Mouse (Mus musculus): ENCODE data around the gene Cped1. TPM values are rescaled to one million over a fixed set of nuclear protein-coding genes. Genes with fewer than 3 reads are reported as not detected.
A peak's percentile ranks its signal among the peaks of the same experiment; 100 is the strongest.
"Not testable (repeated sequence)": the region's sequence is repeated elsewhere in the genome, so short reads cannot be mapped to it uniquely, and the experiment has no call there.

Gene Cped1
- polyA plus RNA-seq, 1 experiment from 2014 or later: 4.3 TPM

DNA sequence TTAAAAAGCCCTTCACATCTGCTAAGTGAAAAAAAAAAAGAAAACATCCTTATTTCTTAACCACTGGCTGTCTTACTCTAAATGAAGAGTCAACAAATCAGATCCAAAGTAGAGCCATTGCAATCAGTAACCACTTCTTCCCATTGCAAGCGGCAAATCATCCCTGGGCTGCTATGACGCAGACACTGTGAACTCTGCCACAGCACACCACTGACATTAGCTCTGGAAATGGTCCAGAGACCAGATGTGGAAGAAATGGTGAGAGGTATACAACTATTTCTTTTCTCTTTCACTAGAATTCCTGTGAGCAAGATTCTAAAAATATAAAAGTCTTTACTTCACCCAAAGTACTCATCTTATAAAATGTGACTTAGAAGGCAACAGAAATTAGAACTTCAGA, 261.0 kb downstream of the Cped1 start:
- Histone ChIP-seq H3K9ac (ENCODE audit: low read length) (no peak overlapping the region), H3K4me2 (ENCODE audit: low read length) (no peak overlapping the region), H3K4me3 (ENCODE audit: low read depth, low read length) (no peak overlapping the region), H3K27me3 (replicated peaks; ENCODE audit: control insufficient read depth, insufficient read depth, low read length) (no peaks in the 10 kb centered on the region), H3K36me3 (ENCODE audit: control insufficient read depth, insufficient read depth, low read length) (no peaks in the 10 kb centered on the region), H3K4me1 (ENCODE audit: control insufficient read depth, insufficient read depth, low read length) (no peaks in the 10 kb centered on the region), H3K9me3 (replicated peaks; ENCODE audit: control insufficient read depth, low read length) (no peaks in the 10 kb centered on the region), H3K27ac (ENCODE audit: low read depth, low read length) (no peak overlapping the region)
- DNase-seq (ENCODE audit: low spot score) (no peak), ATAC-seq (no peak)
- 95% methylated on average over 2 of the region's 2 CpGs for WGBS

GRCm38 (mm10) chr6:22258784-22259183, 273.1 kb downstream of the Cped1 start:
- Histone ChIP-seq H3K27me3 (replicated peaks; ENCODE audit: control insufficient read depth, insufficient read depth, low read length) (no peaks in the 10 kb centered on the region), H3K9me3 (replicated peaks; ENCODE audit: control insufficient read depth, low read length) (no peaks in the 10 kb centered on the region), H3K27ac (ENCODE audit: low read depth, low read length) (no peak overlapping the region), H3K36me3 (ENCODE audit: control insufficient read depth, insufficient read depth, low read length) (no peaks in the 10 kb centered on the region), H3K4me2 (ENCODE audit: low read length) (no peak overlapping the region), H3K4me3 (ENCODE audit: low read depth, low read length) (no peak overlapping the region), H3K9ac (ENCODE audit: low read length) (no peak overlapping the region), H3K4me1 (ENCODE audit: control insufficient read depth, insufficient read depth, low read length) (no peaks in the 10 kb centered on the region)
- ATAC-seq: no peak
- DNase-seq (ENCODE audit: low spot score): no peak
- WGBS: 83% methylated on average over 4 of the region's 4 CpGs

DNA sequence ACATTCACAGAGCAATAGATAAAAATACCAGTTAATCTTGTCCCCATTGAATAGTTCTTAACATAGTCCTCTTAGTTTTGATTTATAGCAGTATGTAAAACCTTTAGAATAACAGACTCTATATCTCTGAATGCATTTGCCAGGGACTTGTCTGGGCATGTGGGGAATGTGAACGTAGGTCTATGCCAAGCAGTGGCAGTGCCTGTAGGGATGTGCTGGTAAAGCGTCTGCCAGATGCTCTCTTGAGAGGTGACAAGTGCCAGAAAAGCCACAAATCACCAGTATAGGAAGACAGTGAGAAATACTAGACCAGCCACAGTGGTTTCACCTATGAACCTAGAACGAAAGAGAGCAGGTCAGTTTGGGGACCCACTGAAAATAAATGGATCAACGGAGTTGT, 276.8 kb downstream of the Cped1 start:
- Histone ChIP-seq H3K36me3 (ENCODE audit: control insufficient read depth, insufficient read depth, low read length) (no peaks in the 10 kb centered on the region), H3K4me1 (ENCODE audit: control insufficient read depth, insufficient read depth, low read length) (no peaks in the 10 kb centered on the region), H3K9ac (ENCODE audit: low read length) (no peak overlapping the region), H3K27ac (ENCODE audit: low read depth, low read length) (no peak overlapping the region), H3K27me3 (replicated peaks; ENCODE audit: control insufficient read depth, insufficient read depth, low read length) (no peaks in the 10 kb centered on the region), H3K4me3 (ENCODE audit: low read depth, low read length) (no peak overlapping the region), H3K9me3 (replicated peaks; ENCODE audit: control insufficient read depth, low read length) (no peaks in the 10 kb centered on the region), H3K4me2 (ENCODE audit: low read length) (no peak overlapping the region)
- ATAC-seq: no peak
- peak; percentile 33 for DNase-seq (ENCODE audit: low spot score)
- 72% methylated on average over 4 of the region's 4 CpGs for WGBS

- WGBS: 89% methylated on average over 8 of the region's 8 CpGs
- H3K9ac ChIP-seq (ENCODE audit: low read length): not testable (repeated sequence)
Observed at GRCm38 (mm10) chr6:22264094-22264493, 278.4 kb downstream of the Cped1 start.

DNA sequence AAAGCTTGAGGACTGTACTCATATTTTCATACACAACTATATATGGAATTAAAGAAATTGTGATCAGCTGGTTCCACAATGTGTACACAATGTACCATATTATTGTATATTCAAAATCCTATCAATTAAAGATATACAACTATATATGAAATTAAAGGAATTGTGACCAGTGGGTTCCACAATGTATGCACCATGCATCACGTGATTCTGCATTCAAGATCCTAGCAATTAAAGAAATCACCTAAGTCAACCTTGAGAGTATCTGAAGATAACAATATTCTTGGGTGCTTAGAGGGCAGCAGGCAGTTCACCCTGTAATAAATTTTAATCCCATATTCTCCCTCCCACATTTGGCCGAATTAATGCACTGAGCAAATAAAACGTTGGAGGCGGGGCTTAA, 280.3 kb downstream of the Cped1 start:
- Histone ChIP-seq H3K27ac (ENCODE audit: low read depth, low read length) (no peak overlapping the region), H3K27me3 (replicated peaks; ENCODE audit: control insufficient read depth, insufficient read depth, low read length) (no peaks in the 10 kb centered on the region), H3K9ac (ENCODE audit: low read length) (no peak overlapping the region), H3K4me1 (ENCODE audit: control insufficient read depth, insufficient read depth, low read length) (no peaks in the 10 kb centered on the region), H3K36me3 (ENCODE audit: control insufficient read depth, insufficient read depth, low read length) (no peaks in the 10 kb centered on the region), H3K9me3 (replicated peaks; ENCODE audit: control insufficient read depth, low read length) (no peaks in the 10 kb centered on the region), H3K4me3 (ENCODE audit: low read depth, low read length) (no peak overlapping the region), H3K4me2 (ENCODE audit: low read length) (no peak overlapping the region)
- WGBS: 88% methylated on average over 4 of the region's 4 CpGs
- ATAC-seq: no peak
- no peak for DNase-seq (ENCODE audit: low spot score)

More at GRCm38 (mm10) chr6:22264094-22264493, 278.4 kb downstream of the Cped1 start:
- DNase-seq (ENCODE audit: low spot score); H3K9me3 ChIP-seq (replicated peaks; ENCODE audit: control insufficient read depth, low read length); H3K27me3 ChIP-seq (replicated peaks; ENCODE audit: control insufficient read depth, insufficient read depth, low read length); ATAC-seq; H3K4me2 ChIP-seq (ENCODE audit: low read length); H3K4me3 ChIP-seq (ENCODE audit: low read depth, low read length); H3K4me1 ChIP-seq (ENCODE audit: control insufficient read depth, insufficient read depth, low read length); H3K36me3 ChIP-seq (ENCODE audit: control insufficient read depth, insufficient read depth, low read length); H3K27ac ChIP-seq (ENCODE audit: low read depth, low read length): not testable (repeated sequence)

DNA sequence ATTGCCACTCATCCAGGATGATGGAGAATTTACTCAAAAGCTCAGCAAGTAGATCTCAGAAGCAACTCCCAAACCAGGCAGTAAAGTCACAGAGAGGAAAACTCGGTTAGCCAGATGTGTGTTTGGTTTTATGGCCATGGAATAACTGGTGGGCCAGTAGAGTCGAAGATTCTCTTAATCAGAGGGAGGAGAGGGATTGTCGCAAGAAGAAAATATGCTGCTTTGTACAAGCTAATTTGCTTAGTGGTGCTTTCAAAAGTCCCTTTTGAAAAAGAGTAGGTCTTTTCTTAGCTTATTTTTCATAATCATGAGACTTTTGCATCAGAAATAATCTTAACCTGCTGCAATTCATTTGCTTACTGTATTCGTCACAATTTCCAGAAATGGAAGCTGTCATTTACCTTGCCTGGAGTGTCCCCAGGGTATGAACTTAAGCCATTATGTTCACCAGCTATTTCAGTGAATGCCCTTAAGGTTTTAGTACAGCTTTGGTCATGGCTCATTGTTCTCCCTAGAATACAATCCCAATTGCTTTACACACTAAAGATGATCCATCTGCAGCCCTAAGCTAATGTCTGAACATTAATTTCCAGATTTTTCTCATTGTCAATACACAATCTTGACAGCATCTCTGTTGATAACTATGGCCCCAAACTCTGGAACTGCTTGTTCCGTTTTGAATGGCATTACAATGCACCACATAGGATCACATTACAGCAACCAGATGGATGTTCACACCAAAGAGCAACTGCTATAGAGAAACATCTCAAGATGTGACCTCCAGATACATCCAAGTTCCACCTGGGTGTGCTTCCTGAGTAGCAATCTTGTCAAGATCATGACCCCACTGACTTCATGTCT, 282.3 kb downstream of the Cped1 start:
- no peak overlapping the region for H3K9ac ChIP-seq (ENCODE audit: low read length)
- no peaks in the 10 kb centered on the region for H3K9me3 ChIP-seq (replicated peaks; ENCODE audit: control insufficient read depth, low read length)
- H3K36me3 ChIP-seq (ENCODE audit: control insufficient read depth, insufficient read depth, low read length): no peaks in the 10 kb centered on the region
- H3K27ac ChIP-seq (ENCODE audit: low read depth, low read length): no peak overlapping the region
- no peak for ATAC-seq
- H3K4me1 ChIP-seq (ENCODE audit: control insufficient read depth, insufficient read depth, low read length): no peaks in the 10 kb centered on the region
- no peak for DNase-seq (ENCODE audit: low spot score)
- 80% methylated on average over 5 of the region's 5 CpGs for WGBS
- no peaks in the 10 kb centered on the region for H3K27me3 ChIP-seq (replicated peaks; ENCODE audit: control insufficient read depth, insufficient read depth, low read length)
- H3K4me3 ChIP-seq (ENCODE audit: low read depth, low read length): no peak overlapping the region
- H3K4me2 ChIP-seq (ENCODE audit: low read length): no peak overlapping the region

DNA sequence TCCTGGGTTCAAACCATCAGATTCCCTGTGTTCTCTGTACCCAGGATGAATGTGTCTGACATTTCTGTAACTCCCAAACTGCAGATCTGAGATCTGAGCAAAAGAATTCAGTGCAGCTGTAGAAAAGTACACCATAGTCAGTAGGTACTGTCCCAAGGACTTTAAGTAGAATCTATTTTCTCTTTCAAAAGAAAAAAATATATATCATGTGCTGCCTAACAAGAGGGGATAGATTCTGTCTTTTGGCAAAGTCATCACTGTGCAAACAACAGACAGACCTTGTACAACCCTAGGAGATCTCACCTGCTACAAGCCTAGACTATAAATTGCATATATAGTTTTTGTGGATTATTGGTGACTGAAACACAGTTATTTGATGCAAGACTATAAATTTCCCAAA, 283.0 kb downstream of the Cped1 start:
- Histone ChIP-seq H3K4me1 (ENCODE audit: control insufficient read depth, insufficient read depth, low read length) (no peaks in the 10 kb centered on the region), H3K27me3 (replicated peaks; ENCODE audit: control insufficient read depth, insufficient read depth, low read length) (no peaks in the 10 kb centered on the region), H3K9me3 (replicated peaks; ENCODE audit: control insufficient read depth, low read length) (no peaks in the 10 kb centered on the region), H3K4me3 (ENCODE audit: low read depth, low read length) (no peak overlapping the region), H3K36me3 (ENCODE audit: control insufficient read depth, insufficient read depth, low read length) (no peaks in the 10 kb centered on the region), H3K9ac (ENCODE audit: low read length) (no peak overlapping the region), H3K27ac (ENCODE audit: low read depth, low read length) (no peak overlapping the region), H3K4me2 (ENCODE audit: low read length) (no peak overlapping the region)
- DNase-seq (ENCODE audit: low spot score) (no peak), ATAC-seq (no peak)

- Histone ChIP-seq H3K9ac (ENCODE audit: low read length) (no peak overlapping the region), H3K4me1 (ENCODE audit: control insufficient read depth, insufficient read depth, low read length) (no peaks in the 10 kb centered on the region), H3K4me3 (ENCODE audit: low read depth, low read length) (no peak overlapping the region), H3K27ac (ENCODE audit: low read depth, low read length) (no peak overlapping the region), H3K9me3 (replicated peaks; ENCODE audit: control insufficient read depth, low read length) (no peaks in the 10 kb centered on the region), H3K36me3 (ENCODE audit: control insufficient read depth, insufficient read depth, low read length) (no peaks in the 10 kb centered on the region), H3K27me3 (replicated peaks; ENCODE audit: control insufficient read depth, insufficient read depth, low read length) (no peaks in the 10 kb centered on the region), H3K4me2 (ENCODE audit: low read length) (no peak overlapping the region)
- DNase-seq (ENCODE audit: low spot score): no peak
- no peak for ATAC-seq
- WGBS: 64% methylated on average over 8 of the region's 8 CpGs
Observed at GRCm38 (mm10) chr6:22269840-22270521, 284.3 kb downstream of the Cped1 start.

- ATAC-seq (no peak), DNase-seq (ENCODE audit: low spot score) (no peak)
- 91% methylated on average over 3 of the region's 3 CpGs for WGBS
- Histone ChIP-seq H3K9ac (ENCODE audit: low read length) (no peak overlapping the region), H3K27me3 (replicated peaks; ENCODE audit: control insufficient read depth, insufficient read depth, low read length) (no peaks in the 10 kb centered on the region), H3K27ac (ENCODE audit: low read depth, low read length) (no peak overlapping the region), H3K4me3 (ENCODE audit: low read depth, low read length) (no peak overlapping the region), H3K4me2 (ENCODE audit: low read length) (no peak overlapping the region), H3K4me1 (ENCODE audit: control insufficient read depth, insufficient read depth, low read length) (no peaks in the 10 kb centered on the region), H3K9me3 (replicated peaks; ENCODE audit: control insufficient read depth, low read length) (no peaks in the 10 kb centered on the region), H3K36me3 (ENCODE audit: control insufficient read depth, insufficient read depth, low read length) (no peaks in the 10 kb centered on the region)
Observed at GRCm38 (mm10) chr6:22277941-22278340, 292.2 kb downstream of the Cped1 start.
